10 mouse cellular contexts compared by ENCODE assay signal in the genomic region with DNA sequence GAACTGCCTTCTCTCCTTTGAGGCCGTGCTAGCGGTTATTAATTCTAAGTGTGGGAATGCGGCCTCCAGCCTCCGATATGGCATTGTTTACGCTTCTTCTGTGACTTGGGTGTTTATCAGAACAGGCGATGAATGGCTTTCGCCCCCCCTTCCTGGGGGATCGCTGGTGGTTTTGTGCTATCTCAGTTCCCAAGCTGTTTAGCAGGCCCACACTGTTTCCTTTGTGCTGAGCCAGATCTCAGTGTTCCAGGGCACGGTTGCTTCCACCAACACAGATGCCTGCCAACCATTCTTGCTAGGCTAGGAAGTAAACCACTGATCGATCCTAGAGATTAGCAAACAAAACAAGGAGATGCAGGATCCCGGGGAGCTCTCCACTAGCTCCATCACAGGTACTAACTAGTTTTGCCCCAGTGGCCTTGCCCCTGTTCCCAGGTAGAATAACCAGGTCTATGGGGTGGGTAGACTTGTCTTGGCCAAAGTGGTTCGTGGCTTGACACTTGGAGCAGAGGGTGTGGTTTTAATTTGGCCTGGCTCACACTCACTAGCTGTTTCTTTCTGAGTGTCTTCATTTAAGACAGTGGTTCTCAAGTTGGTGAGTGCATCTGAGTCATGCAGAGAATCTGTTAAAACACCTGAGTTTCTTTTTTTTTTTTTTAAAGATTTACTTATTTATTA. TPM values are rescaled to one million over a fixed set of nuclear protein-coding genes. Genes with fewer than 3 reads are reported as not detected.
DNase-seq lines count a peak whose midpoint lies in the region; ATAC-seq and TF ChIP-seq lines count a peak whose summit lies in the region.
"Had no signal": no experiment of that assay in that cellular context is flagged by ENCODE, and none has a peak within 500 bp of the region (broad histone marks: within the 10 kb centered on the region; RNA-seq: fewer than 3 reads in every experiment).

No protein-coding gene starts in this region.

- intact Hi-C loops in heart, postnatal 25 days (cut with DNase I), result loop anchor here (10.0 kb wide), 1 partner anchor 290 kb away; no protein-coding TSS in a partner anchor

- peak; percentile 4 for DNase-seq in embryo, embryonic 10.5 days (ENCODE audit: low spot score)
- DNase-seq in embryo, embryonic 10 days (ENCODE audit: low spot score), result no peak
- peak; percentile 82 for DNase-seq in 416B (ENCODE audit: low read depth)
- DNase-seq in heart, postnatal 25 days (ENCODE audit: low spot score), result peak; percentile 42
- peak; percentile 57 for DNase-seq in liver, postnatal 0 days
- DNase-seq in adrenal gland, adult 18-20 months (ENCODE audit: low spot score in 2 of 2), result no peak
- DNase-seq in forebrain, embryonic 11.5 days (ENCODE audit: low spot score), result no peak
- DNase-seq in kidney, postnatal 10 days, result no peak

- 26% methylated on average over 12 of the region's 12 CpGs for WGBS in liver, postnatal 0 days (ENCODE audit: insufficient replicate concordance)
- WGBS in forebrain, embryonic 11.5 days, result 58% methylated on average over 12 of the region's 12 CpGs

- TF ChIP-seq EP300 in liver, postnatal 0 days (IDR thresholded peaks at IDR 0.05; ENCODE audit: low read depth), result peak; percentile 95

- H3K27me3 ChIP-seq in liver, postnatal 0 days (ENCODE audit: insufficient read depth, low read length), result no peaks in the 10 kb centered on the region
- H3K27me3 ChIP-seq in forebrain, embryonic 11.5 days (ENCODE audit: control insufficient read depth, insufficient read depth, low read length), result no peaks in the 10 kb centered on the region

- H3K27ac ChIP-seq in liver, postnatal 0 days (ENCODE audit: low read depth), result peak overlapping the region; percentile 69
- H3K27ac ChIP-seq in forebrain, embryonic 11.5 days (ENCODE audit: low read depth, low read length), result no peak overlapping the region

- H3K4me3 ChIP-seq in liver, postnatal 0 days (ENCODE audit: low read depth, low read length), result no peak overlapping the region
- H3K4me3 ChIP-seq in forebrain, embryonic 11.5 days (ENCODE audit: low read depth, low read length), result no peak overlapping the region

- ATAC-seq in liver, postnatal 0 days, result peak; percentile 91
- ATAC-seq in forebrain, embryonic 11.5 days (replicated peaks; ENCODE audit: low FRiP score), result no peak

- no peaks in the 10 kb centered on the region for H3K36me3 ChIP-seq in liver, postnatal 0 days (replicated peaks; ENCODE audit: insufficient read depth, low read length)
- H3K36me3 ChIP-seq in forebrain, embryonic 11.5 days (ENCODE audit: control insufficient read depth, insufficient read depth, low read length), result no peaks in the 10 kb centered on the region

- H3K4me1 ChIP-seq in liver, postnatal 0 days (ENCODE audit: insufficient read depth), result peaks cover 6% of the 10 kb centered on the region
- no peaks in the 10 kb centered on the region for H3K4me1 ChIP-seq in forebrain, embryonic 11.5 days (replicated peaks; ENCODE audit: control insufficient read depth, insufficient read depth, low read length)

- no peaks in the 10 kb centered on the region for H3K9me3 ChIP-seq in liver, postnatal 0 days (ENCODE audit: low read length)
- H3K9me3 ChIP-seq in forebrain, embryonic 11.5 days (ENCODE audit: control insufficient read depth, low read length), result no peaks in the 10 kb centered on the region

- no peak for TF ChIP-seq CTCF in liver, postnatal 0 days (IDR thresholded peaks at IDR 0.05; ENCODE audit: low read depth)

- H3K9ac ChIP-seq in liver, postnatal 0 days (replicated peaks), result 0 out of 2 replicates have a peak overlapping the region, but pooled peaks have one; percentile 12
- no peak overlapping the region for H3K9ac ChIP-seq in forebrain, embryonic 11.5 days (ENCODE audit: low read length)

- peak overlapping the region; percentile 51 for H3K4me2 ChIP-seq in liver, postnatal 0 days (ENCODE audit: low read depth, low read length)
- H3K4me2 ChIP-seq in forebrain, embryonic 11.5 days (ENCODE audit: low read depth, low read length, severe bottlenecking), result no peak overlapping the region

RNA-seq across cellular contexts. Expression of gene Ahctf1, which starts 50.9 kb away (rescaled TPM):
- total RNA-seq in heart, postnatal 25 days (2021), result 10 to 100 TPM; 15.8 to 20.5 TPM
- polyA plus RNA-seq in liver, postnatal 0 days (2015; fragmentation: Nextera tagmentation; extraction: Ambion mirVana), result 8.1 and 9.2 TPM in 2 replicates
- total RNA-seq in adrenal gland, adult 18-20 months (2021), result 10 to 100 TPM; 34.6 to 34.9 TPM
- polyA plus RNA-seq in forebrain, embryonic 11.5 days (2014; fragmentation: Nextera tagmentation; extraction: Ambion mirVana), result 40.2 and 44.0 TPM in 2 replicates

RNA-seq across cellular contexts. Expression of gene Gm10518, which starts 51.3 kb away (rescaled TPM):
- not detected for total RNA-seq in heart, postnatal 25 days (2021)
- 0.09 TPM in 1 of 2 replicates, not detected in the other for polyA plus RNA-seq in liver, postnatal 0 days (2015; fragmentation: Nextera tagmentation; extraction: Ambion mirVana)
- total RNA-seq in adrenal gland, adult 18-20 months (2021), result not detected
- 0.57 and 0.60 TPM in 2 replicates for polyA plus RNA-seq in forebrain, embryonic 11.5 days (2014; fragmentation: Nextera tagmentation; extraction: Ambion mirVana)
- total RNA-seq: left cerebral cortex, postnatal 14 days had no signal
- polyA plus RNA-seq: cortical plate, adult 2 months had no signal

Comparison
In these comparisons a context has a peak if more than half of its experiments do, and no peak if none do; other contexts are left out.
1. DNase-seq: peak in embryo, embryonic 10.5 days (single experiment), 416B (single experiment), heart, postnatal 25 days (single experiment) and liver, postnatal 0 days (single experiment); none in embryo, embryonic 10 days (single experiment), adrenal gland, adult 18-20 months (0 of 2), forebrain, embryonic 11.5 days (single experiment) and kidney, postnatal 10 days (single experiment).